Mouse (Mus musculus): ENCODE results near the gene Sspo. TPM values are rescaled to one million over a fixed set of nuclear protein-coding genes. Genes with fewer than 3 reads are reported as not detected.

Sspo gene
- total and polyA plus RNA-seq, 3 experiments = under 0.01 TPM; not detected in 2

GRCm38 (mm10) chr6:48445181-48446101 is 2.6 kb upstream of the Sspo start, which contains the start of gene Zfp467:
Zfp467 (minus strand) TSS chr6:48445825.
- peaks cover 6% of the 10 kb centered on the region for H3K4me1 ChIP-seq (ENCODE audit: insufficient read depth, low read depth, low read length)
- no peak for TF ChIP-seq TAL1 (conservative IDR thresholded peaks at IDR 0.05; ENCODE audit: low read depth, low read length)
- TF ChIP-seq CTCF (IDR thresholded peaks at IDR 0.05; ENCODE audit: low read depth, low read length) = no peak
- TF ChIP-seq GATA2 (IDR thresholded peaks at IDR 0.05; ENCODE audit: borderline replicate concordance, low read depth, low read length) = no peak
- no peak for TF ChIP-seq GATA1 (IDR thresholded peaks at IDR 0.05; ENCODE audit: borderline replicate concordance, low read length)
- no peak for TF ChIP-seq POLR2AphosphoS5 (IDR thresholded peaks at IDR 0.05; ENCODE audit: insufficient replicate concordance, low read depth, low read length)
- ATAC-seq (ENCODE audit: extremely low read depth, insufficient number of reproducible peaks, low FRiP score, poor library complexity, severe bottlenecking) (no peak), DNase-seq (ENCODE audit: low spot score) (no peak)
- H3K36me3 ChIP-seq (replicated peaks) = no peaks in the 10 kb centered on the region
- H3K4me3 ChIP-seq (ENCODE audit: low read depth, low read length) = no peak within 1 kb of the TSS
- no peaks in the 10 kb centered on the region for H3K9me3 ChIP-seq (replicated peaks)
- peaks cover 22% of the 10 kb centered on the region; the same call in 1 of the 2 replicates for H3K27me3 ChIP-seq (ENCODE audit: insufficient read depth, low read length)

GRCm38 (mm10) chr6:48446256-48446655 is 1.8 kb upstream of the Sspo start:
- DNase-seq (ENCODE audit: low spot score) = no peak
- H3K9me3 ChIP-seq (replicated peaks) = no peaks in the 10 kb centered on the region
- H3K4me3 ChIP-seq (ENCODE audit: low read depth, low read length) = no peak overlapping the region
- H3K4me1 ChIP-seq (ENCODE audit: insufficient read depth, low read depth, low read length) = peaks cover 6% of the 10 kb centered on the region
- H3K27me3 ChIP-seq (ENCODE audit: insufficient read depth, low read length) = peaks cover 22% of the 10 kb centered on the region; the same call in 1 of the 2 replicates
- TF ChIP-seq CTCF (IDR thresholded peaks at IDR 0.05; ENCODE audit: low read depth, low read length) (no peak), TAL1 (conservative IDR thresholded peaks at IDR 0.05; ENCODE audit: low read depth, low read length) (no peak), GATA1 (IDR thresholded peaks at IDR 0.05; ENCODE audit: borderline replicate concordance, low read length) (no peak), POLR2AphosphoS5 (IDR thresholded peaks at IDR 0.05; ENCODE audit: insufficient replicate concordance, low read depth, low read length) (no peak), GATA2 (IDR thresholded peaks at IDR 0.05; ENCODE audit: borderline replicate concordance, low read depth, low read length) (no peak)
- H3K36me3 ChIP-seq (replicated peaks) = no peaks in the 10 kb centered on the region
- no peak for ATAC-seq (ENCODE audit: extremely low read depth, insufficient number of reproducible peaks, low FRiP score, poor library complexity, severe bottlenecking)

GRCm38 (mm10) chr6:48446896-48447295 is 1.1 kb upstream of the Sspo start:
- H3K36me3 ChIP-seq (replicated peaks) = no peaks in the 10 kb centered on the region
- H3K27me3 ChIP-seq (ENCODE audit: insufficient read depth, low read length) = peaks cover 22% of the 10 kb centered on the region; the same call in 1 of the 2 replicates
- no peak overlapping the region for H3K4me3 ChIP-seq (ENCODE audit: low read depth, low read length)
- H3K4me1 ChIP-seq (ENCODE audit: insufficient read depth, low read depth, low read length) = peaks cover 6% of the 10 kb centered on the region
- TF ChIP-seq TAL1 (conservative IDR thresholded peaks at IDR 0.05; ENCODE audit: low read depth, low read length) = no peak
- no peak for TF ChIP-seq GATA1 (IDR thresholded peaks at IDR 0.05; ENCODE audit: borderline replicate concordance, low read length)
- no peak for TF ChIP-seq CTCF (IDR thresholded peaks at IDR 0.05; ENCODE audit: low read depth, low read length)
- TF ChIP-seq GATA2 (IDR thresholded peaks at IDR 0.05; ENCODE audit: borderline replicate concordance, low read depth, low read length) = no peak
- TF ChIP-seq POLR2AphosphoS5 (IDR thresholded peaks at IDR 0.05; ENCODE audit: insufficient replicate concordance, low read depth, low read length) = no peak
- no peak for ATAC-seq (ENCODE audit: extremely low read depth, insufficient number of reproducible peaks, low FRiP score, poor library complexity, severe bottlenecking)
- no peaks in the 10 kb centered on the region for H3K9me3 ChIP-seq (replicated peaks)
- DNase-seq (ENCODE audit: low spot score) = no peak

- no peaks in the 10 kb centered on the region for H3K36me3 ChIP-seq (replicated peaks)
- peaks cover 22% of the 10 kb centered on the region; the same call in 1 of the 2 replicates for H3K27me3 ChIP-seq (ENCODE audit: insufficient read depth, low read length)
- no peak overlapping the region for H3K4me3 ChIP-seq (ENCODE audit: low read depth, low read length)
- DNase-seq (ENCODE audit: low spot score) (no peak), ATAC-seq (ENCODE audit: extremely low read depth, insufficient number of reproducible peaks, low FRiP score, poor library complexity, severe bottlenecking) (no peak)
- H3K4me1 ChIP-seq (ENCODE audit: insufficient read depth, low read depth, low read length) = peaks cover 6% of the 10 kb centered on the region
- TF ChIP-seq GATA2 (IDR thresholded peaks at IDR 0.05; ENCODE audit: borderline replicate concordance, low read depth, low read length) (no peak), TAL1 (conservative IDR thresholded peaks at IDR 0.05; ENCODE audit: low read depth, low read length) (no peak), CTCF (IDR thresholded peaks at IDR 0.05; ENCODE audit: low read depth, low read length) (no peak), POLR2AphosphoS5 (IDR thresholded peaks at IDR 0.05; ENCODE audit: insufficient replicate concordance, low read depth, low read length) (no peak), GATA1 (IDR thresholded peaks at IDR 0.05; ENCODE audit: borderline replicate concordance, low read length) (no peak)
- H3K9me3 ChIP-seq (replicated peaks) = no peaks in the 10 kb centered on the region
These were observed 498 bp downstream of the Sspo start for GRCm38 (mm10) chr6:48448527-48448926.

DNA sequence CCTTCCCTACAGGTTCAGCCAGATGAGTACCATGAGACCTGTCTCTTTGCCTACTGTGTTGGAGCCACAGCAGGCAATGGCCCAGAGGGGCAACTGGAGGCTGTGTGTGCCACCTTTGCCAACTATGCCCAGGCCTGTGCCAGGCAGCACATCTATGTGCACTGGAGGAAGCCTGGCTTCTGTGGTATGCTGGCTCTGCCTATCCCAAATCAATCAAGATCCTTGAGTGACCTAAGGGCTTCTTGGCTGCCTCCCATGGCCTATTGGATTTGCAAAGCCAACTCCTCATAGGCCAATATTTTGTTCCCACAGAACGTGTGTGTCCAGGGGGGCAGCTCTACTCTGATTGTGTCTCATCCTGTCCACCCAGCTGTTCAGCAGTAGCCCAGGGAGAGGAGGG is 4.1 kb downstream of the Sspo start:
- Histone ChIP-seq H3K4me1 (ENCODE audit: insufficient read depth, low read depth, low read length) (no peaks in the 10 kb centered on the region), H3K27me3 (ENCODE audit: insufficient read depth, low read length) (peaks cover 2% of the 10 kb centered on the region; the same call in 1 of the 2 replicates), H3K4me3 (ENCODE audit: low read depth, low read length) (no peak overlapping the region), H3K36me3 (replicated peaks) (no peaks in the 10 kb centered on the region), H3K9me3 (replicated peaks) (no peaks in the 10 kb centered on the region)
- TF ChIP-seq POLR2AphosphoS5 (IDR thresholded peaks at IDR 0.05; ENCODE audit: insufficient replicate concordance, low read depth, low read length) = no peak
- ATAC-seq (ENCODE audit: extremely low read depth, insufficient number of reproducible peaks, low FRiP score, poor library complexity, severe bottlenecking) (no peak), DNase-seq (ENCODE audit: low spot score) (no peak)

DNA sequence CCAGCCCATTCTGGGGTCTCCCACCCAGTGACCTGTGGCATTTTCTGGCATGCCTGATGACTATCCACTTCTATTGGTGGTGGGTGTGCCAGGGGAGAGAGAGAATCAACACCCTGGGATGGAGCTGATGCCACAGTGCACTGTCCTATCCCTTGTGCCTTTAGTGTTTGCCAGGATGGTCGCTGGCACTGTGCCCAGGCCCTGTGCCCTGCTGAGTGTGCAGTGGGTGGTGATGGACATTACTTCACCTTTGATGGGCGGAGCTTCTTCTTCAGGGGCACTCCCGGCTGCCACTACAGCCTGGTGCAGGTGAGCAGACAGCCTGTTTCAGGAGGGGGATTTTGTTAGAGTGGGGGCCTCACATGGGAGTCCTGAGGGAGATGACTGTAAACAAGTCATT is 4.7 kb downstream of the Sspo start:
- Histone ChIP-seq H3K27me3 (ENCODE audit: insufficient read depth, low read length) (peaks cover 2% of the 10 kb centered on the region; the same call in 1 of the 2 replicates), H3K36me3 (replicated peaks) (no peaks in the 10 kb centered on the region), H3K4me1 (ENCODE audit: insufficient read depth, low read depth, low read length) (no peaks in the 10 kb centered on the region), H3K9me3 (replicated peaks) (no peaks in the 10 kb centered on the region), H3K4me3 (ENCODE audit: low read depth, low read length) (no peak overlapping the region)
- DNase-seq (ENCODE audit: low spot score) (no peak), ATAC-seq (ENCODE audit: extremely low read depth, insufficient number of reproducible peaks, low FRiP score, poor library complexity, severe bottlenecking) (no peak)
- TF ChIP-seq GATA1 (IDR thresholded peaks at IDR 0.05; ENCODE audit: borderline replicate concordance, low read length) = no peak

Measured in G1E (cell line).